Mouse (Mus musculus): Measurements from ENCODE around the gene Mrc2.
A peak's percentile ranks its signal among the peaks of the same experiment; 100 is the strongest.

DNA sequence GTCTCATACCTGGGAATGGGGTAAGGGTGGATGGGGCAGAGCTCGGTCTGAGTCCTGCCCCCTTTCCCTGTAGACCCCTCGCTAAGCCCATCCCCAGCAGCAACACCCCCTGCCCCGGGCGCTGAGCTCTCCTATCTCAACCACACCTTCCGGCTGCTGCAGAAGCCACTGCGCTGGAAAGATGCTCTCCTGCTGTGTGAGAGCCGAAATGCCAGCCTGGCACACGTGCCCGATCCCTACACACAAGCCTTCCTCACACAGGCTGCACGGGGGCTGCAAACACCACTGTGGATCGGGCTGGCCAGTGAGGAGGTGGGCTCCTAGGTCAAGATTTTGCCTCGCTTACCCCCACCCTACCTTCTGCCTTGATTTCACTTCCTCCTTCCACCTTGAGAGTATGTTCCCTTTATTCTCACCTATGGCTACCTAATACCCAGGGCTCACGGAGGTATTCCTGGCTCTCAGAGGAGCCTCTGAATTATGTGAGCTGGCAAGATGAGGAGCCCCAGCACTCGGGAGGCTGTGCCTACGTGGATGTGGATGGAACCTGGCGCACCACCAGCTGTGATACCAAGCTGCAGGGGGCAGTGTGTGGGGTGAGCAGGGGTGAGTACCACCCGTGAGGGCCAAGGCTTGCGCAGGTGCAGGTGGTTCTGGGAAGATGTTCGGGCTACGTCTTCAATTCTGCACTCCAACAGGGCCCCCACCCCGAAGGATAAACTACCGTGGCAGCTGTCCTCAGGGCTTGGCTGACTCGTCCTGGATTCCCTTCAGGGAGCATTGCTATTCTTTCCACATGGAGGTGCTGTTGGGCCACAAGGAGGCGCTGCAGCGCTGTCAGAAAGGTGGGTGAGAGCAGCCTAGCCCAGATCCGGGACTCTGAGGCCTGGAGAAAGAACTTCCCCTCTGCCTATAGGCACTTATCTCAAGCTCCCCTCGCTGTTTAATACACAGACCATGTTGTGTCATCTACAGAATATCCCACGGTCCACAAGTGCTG lies 55.0 kb downstream of the Mrc2 start:
- TF ChIP-seq POLR2A (IDR thresholded peaks at IDR 0.05; ENCODE audit: borderline replicate concordance, insufficient read depth, low read length) = no peak
- TF ChIP-seq CTCF (IDR thresholded peaks at IDR 0.05; ENCODE audit: borderline replicate concordance, insufficient read depth, low read depth, low read length) = peak; percentile 91

All from cerebellum, adult 2 months (tissue).